Mouse (Mus musculus) MEL (cell line): ENCODE data around the gene Col6a1. TPM values are rescaled to one million over a fixed set of nuclear protein-coding genes. Genes with fewer than 3 reads are reported as not detected.

ENCODE experiments used
- DNase-seq: peaks from one replicate; pipeline ENCODE4 v3.0.0; 2011; ENCODE audit warnings: low read depth, low spot score
- H3K27ac ChIP-seq: 2 replicates; pipeline ENCODE4 v1.5.1; 2012; ENCODE audit warnings: low read depth, mild to moderate bottlenecking, control low read depth, low read length, moderate library complexity; ENCODE audit not compliant: control insufficient read depth
- H3K27me3 ChIP-seq, 2 experiments: fragments of 150-350 bp in 1 of 2; sonication (generic) in 1 of 2; 2 replicates each; pipeline ENCODE4 v1.6.1; 2012; ENCODE audit warnings: low read length in 2 of 2, mild to moderate bottlenecking in 2 of 2, improper control_type of control experiment in 1 of 2, moderate library complexity in 1 of 2; ENCODE audit not compliant: insufficient read depth in 2 of 2, control insufficient read depth in 1 of 2
- H3K36me3 ChIP-seq, 2 experiments: 2 replicates each; pipeline ENCODE4 v1.6.1; 2012 to 2014; ENCODE audit warnings: low read length in 2 of 2, improper control_type of control experiment in 1 of 2, inconsistent platforms in 1 of 2, mild to moderate bottlenecking in 1 of 2; ENCODE audit not compliant: insufficient read depth in 2 of 2, control insufficient read depth in 1 of 2
- H3K4me1 ChIP-seq, 2 experiments: fragments of 150-350 bp in 1 of 2; sonication (generic) in 1 of 2; 2 replicates each; pipeline ENCODE4 v1.6.1; 2012; ENCODE audit warnings: low read length in 2 of 2, improper control_type of control experiment in 1 of 2, mild to moderate bottlenecking in 1 of 2; ENCODE audit not compliant: insufficient read depth in 2 of 2, control insufficient read depth in 1 of 2
- H3K4me3 ChIP-seq, 2 experiments: fragments of 150-350 bp in 1 of 2; sonication (generic) in 1 of 2; 2 replicates each; pipeline ENCODE4 v1.5.1; 2012; ENCODE audit warnings: low read depth in 2 of 2, low read length in 2 of 2, mild to moderate bottlenecking in 2 of 2, moderate library complexity in 2 of 2, control low read depth in 1 of 2, improper control_type of control experiment in 1 of 2; ENCODE audit not compliant: control insufficient read depth in 1 of 2, insufficient read depth in 1 of 2
- H3K79me2 ChIP-seq: 2 replicates; pipeline ENCODE4 v1.6.1; 2012; ENCODE audit warnings: mild to moderate bottlenecking, low read length, moderate library complexity; ENCODE audit not compliant: control insufficient read depth, poor library complexity, insufficient read depth
- H3K9ac ChIP-seq: 2 replicates; pipeline ENCODE4 v1.6.1; 2012; ENCODE audit warnings: low read depth, mild to moderate bottlenecking, control low read depth, low read length, moderate library complexity; ENCODE audit not compliant: control insufficient read depth, poor library complexity, severe bottlenecking
- H3K9me3 ChIP-seq: fragments of 150-350 bp; sonication (generic); replicated peaks from 2 replicates; pipeline ENCODE4 v1.6.1; 2012; ENCODE audit warnings: mild to moderate bottlenecking, low read length, improper control_type of control experiment, moderate library complexity; ENCODE audit not compliant: insufficient read depth
- CHD1 ChIP-seq: IDR thresholded peaks from 2 replicates; pipeline ENCODE4 v1.6.1; 2012; ENCODE audit warnings: low read depth, mild to moderate bottlenecking, inconsistent platforms, low read length, improper control_type of control experiment
- CTCF ChIP-seq, 3 experiments: IDR thresholded peaks in 2 of 3; conservative IDR thresholded peaks in 1 of 3; 2 replicates each; pipeline ENCODE4 v1.5.1; 2011 to 2012; ENCODE audit warnings: low read length in 3 of 3, low read depth in 2 of 3, mild to moderate bottlenecking in 2 of 3, improper control_type of control experiment in 1 of 3, inconsistent platforms in 1 of 3, mixed read lengths in 1 of 3, moderate library complexity in 1 of 3; ENCODE audit not compliant: control insufficient read depth in 1 of 3, insufficient read depth in 1 of 3, poor library complexity in 1 of 3, severe bottlenecking in 1 of 3
- E2F4 ChIP-seq: IDR thresholded peaks from 2 replicates; pipeline ENCODE4 v1.6.1; 2011; ENCODE audit warnings: low read depth, low read length, improper control_type of control experiment, borderline replicate concordance
- EP300 ChIP-seq, 2 experiments: IDR thresholded peaks; 2 replicates each; pipeline ENCODE4 v1.6.1; 2011; ENCODE audit warnings: improper control_type of control experiment in 2 of 2, low read length in 2 of 2, low read depth in 1 of 2, mild to moderate bottlenecking in 1 of 2
- GABPA ChIP-seq: IDR thresholded peaks from 2 replicates; pipeline ENCODE4 v1.6.1; 2012; ENCODE audit warnings: low read depth, mild to moderate bottlenecking, inconsistent platforms, low read length, improper control_type of control experiment, moderate library complexity
- HCFC1 ChIP-seq: IDR thresholded peaks from 2 replicates; pipeline ENCODE4 v1.6.1; 2012; ENCODE audit warnings: low read depth, mild to moderate bottlenecking, inconsistent platforms, low read length, improper control_type of control experiment, moderate library complexity
- KAT2A ChIP-seq: conservative IDR thresholded peaks from 2 replicates; pipeline ENCODE4 v1.6.1; 2012; ENCODE audit warnings: low read depth, low read length, improper control_type of control experiment, inconsistent platforms
- MEF2A ChIP-seq: IDR thresholded peaks from 2 replicates; pipeline ENCODE4 v1.6.1; 2014; ENCODE audit warnings: low read depth, mild to moderate bottlenecking, inconsistent platforms, low read length, improper control_type of control experiment; ENCODE audit not compliant: poor library complexity, insufficient replicate concordance, severe bottlenecking; ENCODE audit errors: extremely low read depth
- MXI1 ChIP-seq: IDR thresholded peaks from 2 replicates; pipeline ENCODE4 v1.6.1; 2011; ENCODE audit warnings: mild to moderate bottlenecking, low read depth, low read length, improper control_type of control experiment
- NELFE ChIP-seq: IDR thresholded peaks from 2 replicates; pipeline ENCODE4 v1.6.1; 2011; ENCODE audit warnings: low read depth, low read length, improper control_type of control experiment
- NRF1 ChIP-seq: IDR thresholded peaks from 2 replicates; pipeline ENCODE4 v1.6.1; 2014; ENCODE audit warnings: low read depth, mild to moderate bottlenecking, inconsistent platforms, low read length, improper control_type of control experiment, moderate library complexity; ENCODE audit not compliant: poor library complexity, insufficient read depth, severe bottlenecking
- POLR2A ChIP-seq, 2 experiments: IDR thresholded peaks; 2 replicates each; pipeline ENCODE4 v1.6.1; 2011 to 2012; ENCODE audit warnings: low read length in 2 of 2, mild to moderate bottlenecking in 2 of 2, control low read depth in 1 of 2, improper control_type of control experiment in 1 of 2, low read depth in 1 of 2, moderate library complexity in 1 of 2; ENCODE audit not compliant: control insufficient read depth in 1 of 2, insufficient read depth in 1 of 2, poor library complexity in 1 of 2
- POLR2AphosphoS2 ChIP-seq: IDR thresholded peaks from 2 replicates; pipeline ENCODE4 v1.6.1; 2011; ENCODE audit warnings: low read length, improper control_type of control experiment
- POLR2AphosphoS5 ChIP-seq: IDR thresholded peaks from 2 replicates; pipeline ENCODE4 v1.6.1; 2012; ENCODE audit warnings: low read depth, borderline replicate concordance, mild to moderate bottlenecking, inconsistent platforms, low read length, moderate library complexity, mixed read lengths
- RAD21 ChIP-seq: IDR thresholded peaks from 2 replicates; pipeline ENCODE4 v1.6.1; 2011; ENCODE audit warnings: mild to moderate bottlenecking, low read depth, low read length, improper control_type of control experiment
- RCOR1 ChIP-seq: IDR thresholded peaks from 2 replicates; pipeline ENCODE4 v1.6.1; 2012; ENCODE audit warnings: low read depth, mild to moderate bottlenecking, inconsistent platforms, low read length, improper control_type of control experiment
- TAL1 ChIP-seq: IDR thresholded peaks from 2 replicates; pipeline ENCODE4 v1.6.1; 2012; ENCODE audit warnings: mild to moderate bottlenecking, inconsistent platforms, low read length, moderate library complexity, mixed read lengths
- TBP ChIP-seq: IDR thresholded peaks from 2 replicates; pipeline ENCODE4 v1.8.0; 2011; ENCODE audit warnings: low read depth, low read length, improper control_type of control experiment
- TCF12 ChIP-seq: IDR thresholded peaks from 2 replicates; pipeline ENCODE4 v1.6.1; 2014; ENCODE audit warnings: low read depth, mild to moderate bottlenecking, inconsistent platforms, low read length, improper control_type of control experiment, moderate library complexity
- UBTF ChIP-seq: IDR thresholded peaks from 2 replicates; pipeline ENCODE4 v1.6.1; 2012; ENCODE audit warnings: low read depth, mild to moderate bottlenecking, inconsistent platforms, low read length, improper control_type of control experiment, moderate library complexity, borderline replicate concordance; ENCODE audit not compliant: insufficient read depth
- USF1 ChIP-seq: IDR thresholded peaks from 2 replicates; pipeline ENCODE4 v1.6.1; 2014; ENCODE audit warnings: low read depth, mild to moderate bottlenecking, inconsistent platforms, low read length, improper control_type of control experiment, moderate library complexity
- ZKSCAN1 ChIP-seq: IDR thresholded peaks from 2 replicates; pipeline ENCODE4 v1.6.1; 2012; ENCODE audit warnings: low read depth, mild to moderate bottlenecking, inconsistent platforms, low read length, improper control_type of control experiment, moderate library complexity
- polyA plus RNA-seq, 2 experiments: library from polyadenylated mRNA; stranded (reverse) in 1 of 2; unstranded in 1 of 2; fragments of >175 nt in 1 of 2; fragments of >200 nt in 1 of 2; gene quantifications; 2 replicates each; pipeline versions ENCODE4 v1.2.1 to v1.2.4; 2012; ENCODE audit warnings: low replicate concordance in 2 of 2, low read depth in 1 of 2; ENCODE audit not compliant: insufficient read length in 2 of 2, insufficient read depth in 1 of 2, missing spikeins in 1 of 2
- total RNA-seq: library from RNA; depleted of rRNA; stranded (reverse); fragments of 300-350 nt; gene quantifications from 2 replicates; pipeline ENCODE4 v1.2.3, GENCODE M21; 2012

Gene Col6a1
- total and polyA plus RNA-seq, 3 experiments: not detected

DNA sequence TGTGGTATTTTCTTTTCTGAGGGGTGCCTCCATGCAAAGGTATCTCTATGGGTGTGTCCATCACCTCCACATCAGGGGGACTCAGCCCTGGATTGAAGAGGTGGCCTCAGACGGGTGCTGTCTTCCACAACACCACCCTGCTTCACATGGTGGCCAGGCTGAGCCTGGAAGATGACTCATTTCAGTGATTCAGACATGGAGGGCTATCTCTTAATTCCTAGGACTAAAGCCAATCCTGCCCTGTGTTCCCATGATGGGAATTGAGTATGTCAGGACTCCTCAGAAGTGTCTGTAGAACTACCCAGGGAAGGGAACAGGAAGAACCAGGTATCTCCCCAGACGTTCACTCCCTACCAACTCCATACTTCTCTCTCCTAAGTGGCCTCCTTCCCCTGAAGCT is 32.5 kb downstream of the Col6a1 start:
- no peak for TF ChIP-seq POLR2A (IDR thresholded peaks at IDR 0.05; ENCODE audit: control insufficient read depth in 1 of 2, insufficient read depth in 1 of 2, low read depth in 1 of 2, low read length in 2 of 2, poor library complexity in 1 of 2)
- no peak for TF ChIP-seq RCOR1
- no peak for TF ChIP-seq TAL1
- TF ChIP-seq UBTF: no peak
- no peak for TF ChIP-seq POLR2AphosphoS5
- no peaks in the 10 kb centered on the region for H3K9me3 ChIP-seq
- no peak overlapping the region for H3K4me3 ChIP-seq
- no peak for DNase-seq
- H3K27me3 ChIP-seq: peaks cover 0 to 4% of the 10 kb centered on the region in 2 experiments; a peak in 3 of 4 replicates
- no peaks in the 10 kb centered on the region for H3K36me3 ChIP-seq
- H3K9ac ChIP-seq: no peak overlapping the region
- no peaks in the 10 kb centered on the region for H3K79me2 ChIP-seq
- no peak overlapping the region for H3K27ac ChIP-seq
- no peaks in the 10 kb centered on the region for H3K4me1 ChIP-seq

DNA sequence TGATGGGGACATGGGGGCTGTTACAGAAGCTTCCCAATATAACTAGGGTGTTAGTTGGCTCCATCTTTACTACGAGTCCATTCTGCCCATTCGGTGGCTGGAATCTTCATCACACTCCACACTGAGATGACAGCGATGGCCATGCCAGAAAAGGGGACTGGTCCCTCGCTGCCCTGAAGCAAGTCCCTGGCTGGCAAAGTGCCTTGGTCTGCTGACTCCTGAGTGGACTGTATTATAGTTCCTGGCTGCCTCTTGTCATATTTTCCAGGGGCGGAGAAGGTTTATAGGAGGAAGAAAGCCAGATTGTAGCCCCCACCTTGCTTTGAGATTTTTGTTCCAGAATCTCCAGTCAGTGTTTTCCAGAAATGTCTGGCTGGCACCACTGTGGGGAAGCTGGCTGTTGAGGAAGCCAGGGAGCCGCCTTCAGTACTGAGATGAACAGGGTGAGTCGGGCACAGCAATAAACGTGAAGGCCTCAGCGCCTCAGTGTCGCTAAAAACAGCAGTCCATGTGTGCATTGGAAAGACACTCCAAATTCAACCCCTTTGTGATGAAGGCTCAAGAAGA is 40.4 kb downstream of the Col6a1 start:
- Histone ChIP-seq H3K79me2 (no peaks in the 10 kb centered on the region), H3K27ac (no peak overlapping the region), H3K4me3 (no peak overlapping the region), H3K9ac (no peak overlapping the region), H3K27me3 (peaks cover 0 to 13% of the 10 kb centered on the region in 2 experiments; a peak in 3 of 4 replicates), H3K4me1 (no peaks in the 10 kb centered on the region), H3K9me3 (no peaks in the 10 kb centered on the region), H3K36me3 (no peaks in the 10 kb centered on the region)
- TF ChIP-seq TCF12 (no peak), USF1 (no peak), HCFC1 (no peak), CHD1 (no peak), NRF1 (no peak), POLR2AphosphoS2 (no peak), NELFE (no peak), E2F4 (no peak), MXI1 (no peak), MEF2A (no peak), CTCF (IDR thresholded peaks at IDR 0.05 in 2 of 3, conservative IDR thresholded peaks at IDR 0.05 in 1 of 3; ENCODE audit: control insufficient read depth in 1 of 3, insufficient read depth in 1 of 3, low read depth in 2 of 3, low read length in 3 of 3, poor library complexity in 1 of 3, severe bottlenecking in 1 of 3) (no peak), KAT2A (no peak), ZKSCAN1 (no peak), RAD21 (no peak), GABPA (no peak), EP300 (IDR thresholded peaks at IDR 0.05; ENCODE audit: low read depth in 1 of 2, low read length in 2 of 2) (no peak), TBP (no peak), UBTF (no peak)
- TF ChIP-seq, all 39 proteins: peak for 0
- no peak for DNase-seq
